Mouse (Mus musculus): ENCODE results near the gene Bbip1. TPM values are rescaled to one million over a fixed set of nuclear protein-coding genes. Genes with fewer than 3 reads are reported as not detected.

The Bbip1 gene
- polyA plus RNA-seq, 1 experiment = 31.0 TPM

DNA sequence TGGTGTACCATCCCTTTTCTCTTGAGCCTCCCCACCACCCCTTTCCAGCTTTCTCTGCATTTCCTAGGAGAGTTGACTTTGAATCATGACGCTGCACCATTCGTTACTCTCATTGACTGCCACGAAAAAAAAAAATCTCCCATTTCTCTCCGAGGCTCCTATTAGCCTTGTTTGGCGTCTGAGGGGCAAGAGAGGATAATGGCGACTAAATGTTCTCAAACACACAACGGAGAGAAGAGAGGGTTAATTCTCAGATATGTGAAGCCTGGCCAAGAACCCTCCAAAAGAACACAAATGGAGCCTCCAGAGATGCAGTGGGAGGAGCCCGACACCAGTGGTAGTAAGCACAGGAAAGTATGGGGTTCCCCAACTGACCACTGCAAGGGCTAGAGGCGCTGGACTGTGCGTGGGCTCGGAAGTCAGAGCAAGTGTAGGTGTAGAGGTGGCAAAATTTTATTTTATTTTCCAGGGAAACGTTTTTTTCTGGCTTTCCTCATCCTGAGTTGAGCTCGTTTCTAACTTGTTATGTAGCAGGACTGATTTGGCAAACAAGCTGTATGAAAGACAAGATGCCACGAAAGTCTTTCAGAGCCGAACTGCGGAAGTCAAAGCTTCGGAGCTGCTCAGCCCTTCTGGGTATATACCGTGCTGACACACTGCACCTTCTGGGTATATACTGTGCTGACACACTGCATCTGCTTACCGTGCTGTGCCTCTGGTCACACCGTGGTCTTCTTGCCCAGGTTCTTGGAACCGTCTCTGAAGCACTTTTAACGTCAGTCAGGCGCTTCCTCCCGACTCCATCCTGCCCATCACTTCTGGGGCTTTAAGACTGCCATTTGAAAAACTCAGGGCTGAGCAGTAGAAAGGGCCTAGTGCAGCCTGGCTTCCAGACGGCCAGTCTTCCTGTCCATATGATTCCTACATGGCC is 45.2 kb downstream of the Bbip1 start:
- no peak overlapping the region for H3K4me2 ChIP-seq (ENCODE audit: low read depth)

DNA sequence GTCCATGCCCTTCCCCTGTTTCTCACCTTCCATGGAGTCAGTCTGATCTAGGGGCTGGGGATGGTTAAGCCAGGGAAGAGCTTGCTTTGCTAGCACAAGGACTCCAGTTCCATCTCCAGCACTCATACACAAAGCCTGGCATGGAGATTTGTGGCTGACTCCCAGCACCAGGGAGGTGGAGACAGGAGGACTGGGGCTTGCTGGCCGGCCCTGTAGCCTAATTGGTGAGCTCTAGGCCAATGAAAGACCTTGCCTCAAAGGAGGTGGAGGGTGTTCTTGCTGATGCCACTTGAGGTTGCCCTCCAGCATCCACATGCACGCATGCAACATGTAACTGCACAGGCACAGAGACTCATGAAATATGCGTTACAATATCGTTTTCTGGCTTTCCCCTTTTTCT is 45.9 kb downstream of the Bbip1 start:
- no peak overlapping the region for H3K4me3 ChIP-seq
- H3K4me2 ChIP-seq (ENCODE audit: low read depth) = no peak overlapping the region
- no peaks in the 10 kb centered on the region for H3K79me2 ChIP-seq (ENCODE audit: control insufficient read depth, insufficient read depth)
- H3K27me3 ChIP-seq (ENCODE audit: control insufficient read depth, insufficient read depth, insufficient read length) = no peaks in the 10 kb centered on the region
- H3K36me3 ChIP-seq (ENCODE audit: control insufficient read depth, insufficient read depth) = no peaks in the 10 kb centered on the region
- TF ChIP-seq E2F4 (IDR thresholded peaks at IDR 0.05; ENCODE audit: insufficient read depth) = no peak
- TF ChIP-seq MAX (IDR thresholded peaks at IDR 0.05; ENCODE audit: low read depth) = no peak
- no peak for TF ChIP-seq SRF (IDR thresholded peaks at IDR 0.05; ENCODE audit: control insufficient read depth, insufficient read length, low read depth)
- H3ac ChIP-seq (ENCODE audit: control insufficient read depth, insufficient read length) = no peak overlapping the region

More for the DNA sequence above, 45.2 kb downstream of the Bbip1 start:
- Histone ChIP-seq H3K36me3 (ENCODE audit: control insufficient read depth, insufficient read depth) (no peaks in the 10 kb centered on the region), H3K4me3 (no peak overlapping the region), H3K27me3 (ENCODE audit: control insufficient read depth, insufficient read depth, insufficient read length) (no peaks in the 10 kb centered on the region), H3K79me2 (ENCODE audit: control insufficient read depth, insufficient read depth) (no peaks in the 10 kb centered on the region), H3ac (ENCODE audit: control insufficient read depth, insufficient read length) (no peak overlapping the region)
- TF ChIP-seq MAX (IDR thresholded peaks at IDR 0.05; ENCODE audit: low read depth) (no peak), TCF3 (IDR thresholded peaks at IDR 0.05; ENCODE audit: insufficient read length, low read depth) (no peak), REST (IDR thresholded peaks at IDR 0.05; ENCODE audit: insufficient read depth, insufficient read length) (no peak), E2F4 (IDR thresholded peaks at IDR 0.05; ENCODE audit: insufficient read depth) (no peak), TCF12 (IDR thresholded peaks at IDR 0.05; ENCODE audit: insufficient read depth, poor library complexity, severe bottlenecking) (no peak), POLR2AphosphoS2 (IDR thresholded peaks at IDR 0.05; ENCODE audit: insufficient read length, low read depth) (no peak), USF1 (IDR thresholded peaks at IDR 0.05; ENCODE audit: low read depth) (no peak), CEBPB (IDR thresholded peaks at IDR 0.05; ENCODE audit: insufficient read depth, poor library complexity, severe bottlenecking) (no peak), MYOG (IDR thresholded peaks at IDR 0.05; ENCODE audit: control insufficient read depth in 1 of 3, insufficient read depth in 1 of 3, insufficient read length in 2 of 3, low read depth in 2 of 3) (no peak), MYOD1 (IDR thresholded peaks at IDR 0.05; ENCODE audit: control insufficient read depth in 1 of 3, insufficient read length in 2 of 3, low read depth in 2 of 3) (no peak), SRF (IDR thresholded peaks at IDR 0.05; ENCODE audit: control insufficient read depth, insufficient read length, low read depth) (no peak), POLR2A (IDR thresholded peaks at IDR 0.05; ENCODE audit: insufficient read length, low read depth) (no peak)

- Histone ChIP-seq H3ac (ENCODE audit: control insufficient read depth, insufficient read length) (no peak overlapping the region), H3K4me2 (ENCODE audit: low read depth) (no peak overlapping the region), H3K79me2 (ENCODE audit: control insufficient read depth, insufficient read depth) (no peaks in the 10 kb centered on the region), H3K27me3 (ENCODE audit: control insufficient read depth, insufficient read depth, insufficient read length) (no peaks in the 10 kb centered on the region), H3K4me3 (no peak overlapping the region), H3K36me3 (ENCODE audit: control insufficient read depth, insufficient read depth) (no peaks in the 10 kb centered on the region)
- TF ChIP-seq MYOD1 (IDR thresholded peaks at IDR 0.05; ENCODE audit: control insufficient read depth in 1 of 3, insufficient read length in 2 of 3, low read depth in 2 of 3) = no peak
- no peak for TF ChIP-seq MAX (IDR thresholded peaks at IDR 0.05; ENCODE audit: low read depth)
- no peak for TF ChIP-seq USF1 (IDR thresholded peaks at IDR 0.05; ENCODE audit: low read depth)
- TF ChIP-seq TCF12 (IDR thresholded peaks at IDR 0.05; ENCODE audit: insufficient read depth, poor library complexity, severe bottlenecking) = no peak
Observed at GRCm38 (mm10) chr19:53898046-53898445, 46.4 kb downstream of the Bbip1 start.

DNA sequence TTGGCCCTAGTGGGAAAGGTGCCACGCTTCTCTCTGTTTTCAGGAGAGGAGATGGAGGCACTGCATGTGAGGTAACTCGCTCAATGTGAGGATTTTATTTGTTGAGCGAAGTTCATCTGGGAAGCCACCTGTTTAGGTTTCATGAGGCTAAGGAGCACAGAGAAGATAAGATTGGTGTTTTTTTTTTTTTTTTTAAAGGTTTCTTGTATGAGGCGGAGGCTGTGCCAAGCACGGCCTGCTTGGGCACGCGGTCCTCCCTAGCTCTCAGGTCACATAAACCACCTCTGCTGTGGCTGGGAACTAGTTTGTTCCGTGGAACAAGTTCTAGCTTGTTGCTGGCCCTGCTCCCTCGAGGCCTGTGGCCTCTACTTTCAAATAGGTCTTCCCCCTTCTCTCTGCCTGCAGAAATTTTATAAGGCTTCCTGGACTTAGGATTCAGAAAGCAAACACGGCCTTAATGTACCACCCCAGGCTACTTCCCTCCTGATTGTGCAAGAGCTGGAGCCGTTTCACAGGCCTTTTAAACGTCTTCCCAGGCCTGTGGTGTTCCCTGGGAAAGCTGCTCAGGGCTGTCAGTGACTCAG is 49.8 kb downstream of the Bbip1 start:
- no peak for TF ChIP-seq REST (IDR thresholded peaks at IDR 0.05; ENCODE audit: insufficient read depth, insufficient read length)
- TF ChIP-seq TCF12 (IDR thresholded peaks at IDR 0.05; ENCODE audit: insufficient read depth, poor library complexity, severe bottlenecking) = no peak
- TF ChIP-seq CEBPB (IDR thresholded peaks at IDR 0.05; ENCODE audit: insufficient read depth, poor library complexity, severe bottlenecking) = peak; percentile 77
- H3K4me2 ChIP-seq (ENCODE audit: low read depth) = no peak overlapping the region
- H3K36me3 ChIP-seq (ENCODE audit: control insufficient read depth, insufficient read depth) = no peaks in the 10 kb centered on the region
- no peak overlapping the region for H3ac ChIP-seq (ENCODE audit: control insufficient read depth, insufficient read length)
- H3K79me2 ChIP-seq (ENCODE audit: control insufficient read depth, insufficient read depth) = no peaks in the 10 kb centered on the region
- H3K27me3 ChIP-seq (ENCODE audit: control insufficient read depth, insufficient read depth, insufficient read length) = no peaks in the 10 kb centered on the region
- no peak overlapping the region for H3K4me3 ChIP-seq

GRCm38 (mm10) chr19:53893711-53894171 is 50.7 kb downstream of the Bbip1 start:
- Histone ChIP-seq H3ac (ENCODE audit: control insufficient read depth, insufficient read length) (no peak overlapping the region), H3K4me2 (ENCODE audit: low read depth) (no peak overlapping the region), H3K36me3 (ENCODE audit: control insufficient read depth, insufficient read depth) (no peaks in the 10 kb centered on the region), H3K27me3 (ENCODE audit: control insufficient read depth, insufficient read depth, insufficient read length) (no peaks in the 10 kb centered on the region), H3K79me2 (ENCODE audit: control insufficient read depth, insufficient read depth) (no peaks in the 10 kb centered on the region), H3K4me3 (no peak overlapping the region)
- TF ChIP-seq E2F4 (IDR thresholded peaks at IDR 0.05; ENCODE audit: insufficient read depth) = no peak
- no peak for TF ChIP-seq SRF (IDR thresholded peaks at IDR 0.05; ENCODE audit: control insufficient read depth, insufficient read length, low read depth)
- TF ChIP-seq TCF3 (IDR thresholded peaks at IDR 0.05; ENCODE audit: insufficient read length, low read depth) = no peak
- no peak for TF ChIP-seq USF1 (IDR thresholded peaks at IDR 0.05; ENCODE audit: low read depth)
- no peak for TF ChIP-seq REST (IDR thresholded peaks at IDR 0.05; ENCODE audit: insufficient read depth, insufficient read length)
- peak in 1 of 3 experiments; percentile 3 for TF ChIP-seq MYOD1 (IDR thresholded peaks at IDR 0.05; ENCODE audit: control insufficient read depth in 1 of 3, insufficient read length in 2 of 3, low read depth in 2 of 3)
